Mouse (Mus musculus): ENCODE measurements around the gene Enox1. TPM values are rescaled to one million over a fixed set of nuclear protein-coding genes. Genes with fewer than 3 reads are reported as not detected.
A peak's percentile ranks its signal among the peaks of the same experiment; 100 is the strongest.
"Not testable (repeated sequence)": the region's sequence is repeated elsewhere in the genome, so short reads cannot be mapped to it uniquely, and the experiment has no call there.

Enox1 gene
- 0.06 and 0.21 TPM in 2 replicates for polyA plus RNA-seq (2012; rRNA removed)

DNA sequence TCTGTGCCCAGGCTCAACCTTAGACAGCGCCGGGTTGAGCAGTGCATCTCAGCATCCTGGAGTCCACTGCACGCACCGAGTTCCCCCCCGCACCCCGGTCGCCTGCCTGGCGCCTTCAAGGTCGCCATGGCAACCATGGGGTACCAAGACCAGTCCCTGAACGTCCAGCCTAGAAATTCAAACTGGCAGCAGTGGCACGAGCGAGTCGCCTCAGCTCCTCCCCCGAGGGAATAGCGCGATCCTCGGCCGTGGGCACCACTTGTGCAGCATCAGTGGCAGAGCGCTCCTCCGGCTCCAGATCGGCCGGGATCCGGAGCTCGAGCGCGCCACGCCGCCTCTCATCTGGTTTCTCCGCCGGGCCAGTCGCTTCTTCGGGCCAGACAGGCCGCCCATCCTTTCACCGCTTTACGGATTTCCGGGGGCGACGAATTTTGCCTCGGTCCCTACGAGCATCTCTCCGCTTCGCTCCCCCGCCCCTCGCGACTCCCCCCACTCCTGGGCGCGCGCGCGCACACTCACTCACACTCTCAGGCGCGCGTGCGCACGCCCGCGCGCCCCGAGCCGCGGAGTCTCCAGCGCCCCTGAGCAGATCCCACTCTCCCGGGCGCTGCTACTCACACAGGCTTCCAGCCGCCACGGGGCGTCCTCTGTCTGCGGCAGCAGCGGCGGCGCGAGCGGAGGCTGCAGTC lies at the start of gene Enox1:
Gene Enox1, plus strand, starts transcription at position 542 of the 689 bp plus-strand sequence.
- H3K4me3 ChIP-seq (ENCODE audit: extremely low read depth, insufficient read depth, insufficient read length) = peak within 1 kb of the TSS; percentile 18; the same call in 1 of the 2 replicates
- no peaks in the 10 kb centered on the region for H3K36me3 ChIP-seq (ENCODE audit: control insufficient read depth, insufficient read depth, low read length)
- WGBS = 2% methylated on average over 73 of the region's 73 CpGs
- no peak for DNase-seq (ENCODE audit: low read depth in 1 of 2, low spot score in 2 of 2)
- peaks cover 13% of the 10 kb centered on the region for H3K27me3 ChIP-seq (ENCODE audit: control insufficient read depth, insufficient read depth, low read length)
- TF ChIP-seq CTCF (IDR thresholded peaks at IDR 0.05; ENCODE audit: extremely low read depth, insufficient read depth, insufficient read length, insufficient replicate concordance) (no peak), POLR2A (IDR thresholded peaks at IDR 0.05; ENCODE audit: low read depth, low read length) (no peak)
- no peak within 1 kb of the TSS for H3K27ac ChIP-seq (ENCODE audit: insufficient read depth, low read length)
- H3K4me1 ChIP-seq (ENCODE audit: control insufficient read depth, insufficient read depth, insufficient read length) = peaks cover 9% of the 10 kb centered on the region

DNA sequence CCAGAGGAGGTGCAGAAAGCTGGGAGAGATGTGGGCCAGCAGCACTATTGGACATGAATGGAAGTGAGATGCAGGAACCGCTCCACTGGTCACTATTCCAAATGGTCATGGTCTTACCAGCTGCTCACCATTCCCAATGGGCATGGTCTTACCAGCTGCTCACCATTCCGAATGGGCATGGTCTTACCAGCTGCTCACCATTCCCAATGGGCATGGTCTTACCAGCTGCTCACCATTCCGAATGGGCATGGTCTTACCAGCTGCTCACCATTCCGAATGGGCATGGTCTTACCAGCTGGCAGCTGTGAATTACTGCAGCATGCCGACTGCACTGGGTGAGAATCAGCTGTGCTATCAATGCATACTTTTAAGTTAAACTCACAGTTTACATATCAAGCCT lies 45.9 kb upstream of the Enox1 start:
- H3K36me3 ChIP-seq (ENCODE audit: control insufficient read depth, insufficient read depth, low read length); H3K4me3 ChIP-seq (ENCODE audit: extremely low read depth, insufficient read depth, insufficient read length); H3K27me3 ChIP-seq (ENCODE audit: control insufficient read depth, insufficient read depth, low read length); H3K27ac ChIP-seq (ENCODE audit: insufficient read depth, low read length); DNase-seq (ENCODE audit: low read depth in 1 of 2, low spot score in 2 of 2); H3K4me1 ChIP-seq (ENCODE audit: control insufficient read depth, insufficient read depth, insufficient read length): not testable (repeated sequence)
- 93% methylated on average over 5 of the region's 5 CpGs for WGBS

DNA sequence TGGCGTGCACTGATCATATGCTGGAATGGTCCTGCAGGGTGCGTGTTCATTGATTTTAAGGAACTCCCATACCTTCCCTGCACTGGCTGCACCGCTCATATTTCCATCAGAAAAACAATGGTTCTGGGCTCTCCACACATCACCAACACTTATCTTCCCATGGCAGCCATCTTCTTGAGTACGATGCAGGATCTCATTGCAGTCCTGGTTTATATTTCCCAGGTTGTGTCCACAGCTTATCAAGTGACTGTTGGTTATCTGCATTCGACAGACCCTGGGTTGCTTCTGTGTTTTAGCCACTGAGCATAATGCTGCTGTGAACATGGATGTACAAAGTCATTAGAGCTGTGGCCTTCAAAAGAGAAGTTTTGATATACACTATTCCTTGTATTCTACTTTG lies 26.0 kb upstream of the Enox1 start:
- Histone ChIP-seq H3K27ac (ENCODE audit: insufficient read depth, low read length) (no peak overlapping the region), H3K27me3 (ENCODE audit: control insufficient read depth, insufficient read depth, low read length) (no peaks in the 10 kb centered on the region), H3K4me3 (ENCODE audit: extremely low read depth, insufficient read depth, insufficient read length) (no peak overlapping the region), H3K4me1 (ENCODE audit: control insufficient read depth, insufficient read depth, insufficient read length) (no peaks in the 10 kb centered on the region), H3K36me3 (ENCODE audit: control insufficient read depth, insufficient read depth, low read length) (no peaks in the 10 kb centered on the region)
- 86% methylated on average over 5 of the region's 5 CpGs for WGBS
- DNase-seq (ENCODE audit: low read depth in 1 of 2, low spot score in 2 of 2) = no peak
- TF ChIP-seq POLR2A (IDR thresholded peaks at IDR 0.05; ENCODE audit: low read depth, low read length) (no peak), CTCF (IDR thresholded peaks at IDR 0.05; ENCODE audit: extremely low read depth, insufficient read depth, insufficient read length, insufficient replicate concordance) (no peak)

DNA sequence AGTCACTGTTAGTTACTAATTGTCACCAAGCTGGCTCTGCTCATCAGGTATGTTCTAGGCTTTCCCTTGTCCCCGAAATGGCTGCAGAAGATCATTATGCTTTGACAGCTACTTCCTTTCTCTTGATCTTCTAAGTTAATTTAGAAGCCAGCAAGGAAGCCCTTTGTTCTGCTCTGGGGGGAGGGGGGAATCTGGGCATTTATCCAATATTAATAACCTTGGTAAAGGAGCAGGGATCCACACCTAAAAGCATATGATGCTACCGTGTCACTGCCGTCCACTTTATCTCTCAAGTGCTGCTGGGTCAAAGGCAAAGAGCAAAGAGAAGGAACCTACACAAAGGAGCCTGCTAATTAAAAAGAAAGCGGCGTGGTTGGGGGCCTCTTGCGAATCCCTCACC lies 19.6 kb upstream of the Enox1 start:
- DNase-seq (ENCODE audit: low read depth in 1 of 2, low spot score in 2 of 2) = no peak
- H3K27ac ChIP-seq (ENCODE audit: insufficient read depth, low read length) = no peak overlapping the region
- 68% methylated on average over 6 of the region's 6 CpGs for WGBS
- H3K27me3 ChIP-seq (ENCODE audit: control insufficient read depth, insufficient read depth, low read length) = no peaks in the 10 kb centered on the region
- no peaks in the 10 kb centered on the region for H3K4me1 ChIP-seq (ENCODE audit: control insufficient read depth, insufficient read depth, insufficient read length)
- no peak for TF ChIP-seq CTCF (IDR thresholded peaks at IDR 0.05; ENCODE audit: extremely low read depth, insufficient read depth, insufficient read length, insufficient replicate concordance)
- TF ChIP-seq POLR2A (IDR thresholded peaks at IDR 0.05; ENCODE audit: low read depth, low read length) = no peak
- H3K36me3 ChIP-seq (ENCODE audit: control insufficient read depth, insufficient read depth, low read length) = no peaks in the 10 kb centered on the region
- H3K4me3 ChIP-seq (ENCODE audit: extremely low read depth, insufficient read depth, insufficient read length) = no peak overlapping the region

DNA sequence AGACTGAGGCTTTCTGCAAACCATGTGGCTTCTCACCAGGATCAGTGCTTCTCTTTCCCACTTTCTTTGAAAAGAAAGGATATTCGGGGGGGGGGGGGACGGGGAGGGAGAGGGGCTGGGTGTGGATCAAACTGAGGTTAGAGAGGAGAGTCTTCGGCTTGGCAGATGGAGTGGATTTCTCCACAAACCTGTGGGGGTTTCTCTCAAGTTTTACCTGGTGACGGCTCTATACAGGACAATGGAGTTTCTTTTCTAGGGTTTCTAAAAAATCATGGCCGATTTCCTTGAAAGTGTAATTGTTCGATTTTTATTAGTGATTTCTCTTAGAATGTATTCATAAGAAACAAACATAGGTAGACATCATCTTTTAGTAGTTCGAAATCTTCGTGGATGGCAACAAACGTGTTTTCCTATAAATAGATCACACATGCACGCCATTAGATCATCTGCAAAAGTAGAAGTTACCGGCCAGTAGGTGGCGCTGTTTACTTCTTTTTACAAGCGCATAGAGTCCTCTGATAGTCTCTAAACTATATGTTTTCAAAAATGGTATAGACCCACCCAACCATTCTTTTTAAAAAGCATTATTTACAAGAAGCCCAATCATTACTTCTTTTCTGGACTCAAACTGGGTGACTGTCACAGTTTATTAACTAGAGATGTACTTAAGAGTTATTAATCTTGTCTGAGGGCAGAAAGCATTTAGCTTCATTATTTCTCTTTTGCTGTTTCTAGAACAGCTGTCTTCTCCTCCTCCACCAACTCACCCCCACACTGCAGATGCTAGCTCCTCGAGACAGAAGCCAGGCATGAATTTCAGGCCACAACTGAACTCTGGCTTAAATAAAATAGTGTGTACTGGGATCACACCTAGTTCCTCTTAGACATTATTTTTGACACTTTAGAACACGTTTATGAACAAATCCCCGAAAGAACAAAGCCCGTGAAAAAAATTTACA lies 15.0 kb upstream of the Enox1 start:
- no peak overlapping the region for H3K4me3 ChIP-seq (ENCODE audit: extremely low read depth, insufficient read depth, insufficient read length)
- 26% methylated on average over 17 of the region's 17 CpGs for WGBS

DNA sequence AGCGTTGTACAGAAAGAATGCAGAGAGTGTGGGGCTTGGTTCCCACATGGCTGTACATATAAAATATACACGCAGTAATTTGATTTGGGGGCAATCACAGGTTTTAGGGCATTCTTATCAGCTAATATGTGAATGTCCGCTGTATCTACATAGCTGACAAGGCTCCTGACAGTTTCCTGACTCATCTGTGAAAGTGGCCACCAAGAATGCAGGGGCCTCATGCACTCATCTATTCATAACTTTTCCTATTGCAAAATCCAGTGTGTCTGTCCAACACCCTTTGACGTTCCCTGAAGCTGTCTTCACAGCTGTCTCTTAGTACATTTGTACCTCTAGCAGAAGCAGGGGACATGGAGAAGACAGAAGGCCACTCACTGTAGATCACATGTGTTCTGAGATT lies 11.5 kb upstream of the Enox1 start:
- no peak for DNase-seq (ENCODE audit: low read depth in 1 of 2, low spot score in 2 of 2)
- Histone ChIP-seq H3K4me1 (ENCODE audit: control insufficient read depth, insufficient read depth, insufficient read length) (no peaks in the 10 kb centered on the region), H3K4me3 (ENCODE audit: extremely low read depth, insufficient read depth, insufficient read length) (no peak overlapping the region), H3K27ac (ENCODE audit: insufficient read depth, low read length) (no peak overlapping the region), H3K36me3 (ENCODE audit: control insufficient read depth, insufficient read depth, low read length) (no peaks in the 10 kb centered on the region), H3K27me3 (ENCODE audit: control insufficient read depth, insufficient read depth, low read length) (no peaks in the 10 kb centered on the region; the same call in 1 of the 2 replicates)
- 77% methylated on average over 4 of the region's 4 CpGs for WGBS
- TF ChIP-seq POLR2A (IDR thresholded peaks at IDR 0.05; ENCODE audit: low read depth, low read length) (no peak), CTCF (IDR thresholded peaks at IDR 0.05; ENCODE audit: extremely low read depth, insufficient read depth, insufficient read length, insufficient replicate concordance) (no peak)

More for the DNA sequence above, 15.0 kb upstream of the Enox1 start:
- no peak overlapping the region for H3K27ac ChIP-seq (ENCODE audit: insufficient read depth, low read length)
- no peaks in the 10 kb centered on the region for H3K27me3 ChIP-seq (ENCODE audit: control insufficient read depth, insufficient read depth, low read length)
- H3K36me3 ChIP-seq (ENCODE audit: control insufficient read depth, insufficient read depth, low read length) = no peaks in the 10 kb centered on the region
- no peak for TF ChIP-seq POLR2A (IDR thresholded peaks at IDR 0.05; ENCODE audit: low read depth, low read length)
- no peaks in the 10 kb centered on the region for H3K4me1 ChIP-seq (ENCODE audit: control insufficient read depth, insufficient read depth, insufficient read length)
- peak; percentile 43 to 55 for DNase-seq (ENCODE audit: low read depth in 1 of 2, low spot score in 2 of 2)

DNA sequence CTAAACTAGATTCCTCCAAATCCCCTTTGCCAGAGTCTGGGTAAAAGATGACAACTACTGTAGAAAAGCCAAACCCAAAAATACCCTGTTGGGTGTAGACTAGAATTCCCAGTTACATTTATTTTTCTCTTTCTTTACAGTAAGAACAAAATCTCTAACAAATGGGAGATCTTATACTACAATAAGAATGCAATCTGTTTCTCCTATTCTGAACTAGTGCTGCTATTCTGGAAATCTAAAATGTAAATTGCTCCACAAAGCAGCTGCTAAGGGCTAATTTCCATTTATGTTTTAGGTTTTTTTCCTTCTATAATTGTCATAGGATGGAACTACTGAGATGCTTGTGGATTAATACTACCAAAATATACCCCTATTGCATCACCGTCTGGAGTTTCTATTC lies 8.9 kb upstream of the Enox1 start:
- Histone ChIP-seq H3K27me3 (ENCODE audit: control insufficient read depth, insufficient read depth, low read length) (no peaks in the 10 kb centered on the region; the same call in 1 of the 2 replicates), H3K36me3 (ENCODE audit: control insufficient read depth, insufficient read depth, low read length) (no peaks in the 10 kb centered on the region), H3K4me1 (ENCODE audit: control insufficient read depth, insufficient read depth, insufficient read length) (no peaks in the 10 kb centered on the region), H3K27ac (ENCODE audit: insufficient read depth, low read length) (no peak overlapping the region), H3K4me3 (ENCODE audit: extremely low read depth, insufficient read depth, insufficient read length) (no peak overlapping the region)
- DNase-seq (ENCODE audit: low read depth in 1 of 2, low spot score in 2 of 2) = no peak
- WGBS = 95% methylated on average over 1 of the region's 1 CpGs
- TF ChIP-seq CTCF (IDR thresholded peaks at IDR 0.05; ENCODE audit: extremely low read depth, insufficient read depth, insufficient read length, insufficient replicate concordance) (no peak), POLR2A (IDR thresholded peaks at IDR 0.05; ENCODE audit: low read depth, low read length) (no peak)

Data from spleen, adult 2 months (tissue).